Mouse (Mus musculus): ENCODE results near the gene Rnf34.

DNA sequence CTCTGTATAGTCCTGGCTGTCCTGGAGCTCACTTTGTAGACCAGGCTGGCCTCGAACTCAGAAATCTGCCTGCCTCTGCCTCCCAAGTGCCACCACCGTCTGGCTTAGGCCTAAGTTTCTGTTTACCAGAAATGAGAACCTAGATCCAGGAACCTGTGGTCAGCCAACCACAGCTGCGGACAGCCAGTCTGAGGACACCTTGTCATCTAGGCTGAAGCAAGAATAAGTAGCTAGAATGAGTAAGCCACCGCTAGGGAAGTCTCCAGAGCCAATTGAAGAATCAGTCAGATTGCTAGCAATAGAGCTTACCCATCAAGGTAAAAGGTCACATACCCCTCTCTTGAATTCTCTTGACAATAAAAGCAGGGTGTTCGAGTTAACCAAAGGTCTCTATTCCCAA lies 6.0 kb upstream of the Rnf34 start:
- TF ChIP-seq CTCF (IDR thresholded peaks at IDR 0.05) (no peak), EP300 (IDR thresholded peaks at IDR 0.05) (no peak)

Data from lung, postnatal 0 days (tissue).